Mouse (Mus musculus) heart, adult 11 months (tissue): Measurements from ENCODE around the gene Met.
A peak's percentile ranks its signal among the peaks of the same experiment; 100 is the strongest.

Experiments
- DNase-seq: peaks from one replicate; pipeline ENCODE4 v3.0.0; 2022

Met gene

DNA sequence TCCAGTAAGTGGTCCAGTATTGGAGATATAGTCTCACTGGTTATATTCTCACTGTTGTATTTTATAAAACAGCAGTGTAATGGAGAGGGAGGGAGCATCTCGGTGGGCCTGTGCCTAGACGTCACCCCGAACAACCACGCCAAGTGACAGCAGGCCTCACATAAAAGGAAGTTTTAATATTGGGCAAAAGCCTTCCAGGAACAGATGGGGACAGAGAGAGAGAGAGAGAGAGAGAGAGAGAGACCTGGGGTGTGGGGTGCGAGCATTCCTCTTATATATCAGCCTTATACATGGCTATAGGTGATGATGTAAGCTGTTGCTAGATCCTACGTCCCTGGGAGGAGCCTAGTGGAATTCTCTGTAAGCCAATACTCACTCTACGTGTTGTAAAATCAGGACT lies 90.7 kb downstream of the Met start:
- peak; percentile 61 for DNase-seq

DNA sequence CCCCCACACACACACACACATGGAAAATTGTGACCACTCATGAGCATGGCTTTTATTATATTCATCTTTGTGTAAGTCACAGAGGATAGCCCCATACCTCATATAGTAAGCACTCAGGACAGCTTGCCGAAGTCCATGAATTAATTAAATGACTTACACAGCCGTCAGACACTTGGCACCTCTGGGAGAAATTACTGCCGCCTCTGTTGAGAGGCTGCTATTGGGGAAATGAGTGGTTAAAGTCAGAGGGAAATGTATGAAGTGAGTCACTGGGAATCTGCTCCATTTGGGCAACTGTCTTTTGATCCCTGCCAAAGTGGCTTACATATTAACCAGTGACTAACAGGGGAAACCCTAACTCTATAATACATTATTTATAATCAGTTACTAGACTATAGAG lies 91.2 kb downstream of the Met start:
- DNase-seq: peak; percentile 68

DNA sequence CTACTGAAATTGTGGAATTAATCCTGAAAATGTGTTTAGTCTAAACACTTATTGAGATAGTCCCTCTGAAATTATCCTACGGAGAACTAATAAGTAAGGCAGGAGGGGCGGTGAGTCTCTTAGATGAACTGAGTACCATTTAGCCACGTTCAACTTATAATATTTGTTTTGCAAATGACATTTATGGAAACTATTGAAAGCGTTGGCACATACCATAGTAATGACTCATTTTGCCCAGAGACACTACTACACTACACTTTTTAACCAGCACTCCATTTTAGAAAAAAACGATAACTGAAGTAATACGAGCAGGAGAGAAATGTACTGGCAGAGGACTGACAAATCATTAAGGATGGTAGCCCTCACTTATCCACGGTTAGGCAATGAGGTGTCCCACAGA lies 92.1 kb downstream of the Met start:
- DNase-seq: no peak

DNA sequence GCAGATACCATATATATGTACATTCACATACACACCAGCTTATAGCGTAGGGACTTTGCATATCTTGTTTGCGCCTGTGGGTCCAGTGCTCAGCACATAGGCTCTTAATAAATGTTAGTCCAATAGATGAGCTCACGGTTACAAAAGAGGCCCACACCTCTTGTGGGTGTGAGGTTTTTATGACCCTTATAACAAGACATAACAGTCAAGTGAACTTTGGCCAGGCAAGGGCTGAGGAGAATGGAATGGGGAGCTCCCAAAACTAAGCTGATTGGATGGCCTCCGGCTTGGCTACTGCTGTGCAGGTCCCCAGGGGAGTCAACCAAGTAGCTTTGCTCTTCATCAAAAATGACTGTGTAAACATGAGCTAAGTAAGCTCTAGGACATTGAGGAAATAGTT lies 96.1 kb downstream of the Met start:
- DNase-seq: peak; percentile 70

DNA sequence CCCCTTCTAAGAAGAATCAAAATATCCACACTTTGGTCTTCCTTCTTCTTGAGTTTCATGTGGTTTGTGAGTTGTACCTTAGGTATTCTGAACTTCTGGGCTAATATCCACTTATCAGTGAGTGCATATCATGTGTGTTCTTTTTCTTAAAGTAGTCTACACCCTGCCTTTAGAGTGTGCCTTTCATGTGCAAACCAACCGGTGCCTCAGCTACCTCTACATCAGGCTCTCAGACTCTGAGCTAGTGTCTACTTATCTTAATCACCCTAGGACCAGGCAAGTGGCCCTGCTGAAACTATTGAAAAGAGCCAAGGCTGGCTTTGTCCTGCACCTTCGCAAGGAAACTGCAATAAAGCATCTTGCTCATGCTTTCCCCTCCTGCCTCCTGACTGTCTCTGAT lies 97.7 kb downstream of the Met start:
- peak; percentile 29 for DNase-seq

DNA sequence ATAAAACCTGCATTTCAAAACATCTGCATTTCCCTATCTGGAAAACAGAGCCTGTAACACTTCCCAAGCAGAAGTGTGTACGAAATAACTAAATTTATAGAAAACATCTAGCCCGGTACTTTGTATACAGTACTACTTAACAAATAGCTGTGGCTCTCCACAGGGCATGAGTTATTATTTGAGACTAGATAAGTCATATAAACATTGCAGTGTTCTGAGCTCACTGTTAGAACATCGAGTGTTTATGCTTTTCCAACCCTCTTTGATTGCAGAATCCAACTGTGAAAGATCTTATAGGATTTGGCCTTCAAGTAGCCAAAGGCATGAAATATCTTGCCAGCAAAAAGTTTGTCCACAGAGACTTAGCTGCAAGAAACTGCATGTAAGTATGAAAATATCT lies 98.3 kb downstream of the Met start:
- no peak for DNase-seq

DNA sequence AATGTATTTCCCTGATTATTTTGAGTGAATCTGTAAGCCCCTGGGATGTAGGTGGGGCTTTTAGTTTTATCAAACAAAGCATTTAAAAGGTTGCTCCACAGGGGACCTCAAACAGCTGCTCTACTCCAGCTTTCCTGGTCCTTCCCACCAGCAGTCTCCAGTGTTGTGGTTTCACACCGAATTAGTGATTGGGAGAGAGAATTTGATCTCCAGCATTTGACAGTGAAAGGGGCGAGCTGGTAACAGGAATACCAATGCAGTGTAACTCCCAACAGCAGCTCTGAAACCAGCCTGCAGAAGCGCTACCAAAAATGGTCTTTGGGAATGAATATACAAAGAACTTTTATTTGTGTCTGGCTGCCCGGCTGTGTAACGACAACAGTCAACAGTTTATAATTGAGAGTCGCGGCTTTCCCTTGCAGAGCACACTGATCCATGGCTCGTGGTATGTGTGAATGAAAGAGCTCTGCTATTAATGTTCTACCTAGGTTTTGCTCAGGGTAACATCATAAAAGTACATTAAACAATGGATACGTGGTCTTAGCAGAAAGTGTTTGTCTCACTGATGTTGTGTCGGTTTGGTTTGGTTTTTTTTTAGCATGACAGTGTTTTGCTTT lies 99.0 kb downstream of the Met start:
- peak; percentile 39 for DNase-seq

DNA sequence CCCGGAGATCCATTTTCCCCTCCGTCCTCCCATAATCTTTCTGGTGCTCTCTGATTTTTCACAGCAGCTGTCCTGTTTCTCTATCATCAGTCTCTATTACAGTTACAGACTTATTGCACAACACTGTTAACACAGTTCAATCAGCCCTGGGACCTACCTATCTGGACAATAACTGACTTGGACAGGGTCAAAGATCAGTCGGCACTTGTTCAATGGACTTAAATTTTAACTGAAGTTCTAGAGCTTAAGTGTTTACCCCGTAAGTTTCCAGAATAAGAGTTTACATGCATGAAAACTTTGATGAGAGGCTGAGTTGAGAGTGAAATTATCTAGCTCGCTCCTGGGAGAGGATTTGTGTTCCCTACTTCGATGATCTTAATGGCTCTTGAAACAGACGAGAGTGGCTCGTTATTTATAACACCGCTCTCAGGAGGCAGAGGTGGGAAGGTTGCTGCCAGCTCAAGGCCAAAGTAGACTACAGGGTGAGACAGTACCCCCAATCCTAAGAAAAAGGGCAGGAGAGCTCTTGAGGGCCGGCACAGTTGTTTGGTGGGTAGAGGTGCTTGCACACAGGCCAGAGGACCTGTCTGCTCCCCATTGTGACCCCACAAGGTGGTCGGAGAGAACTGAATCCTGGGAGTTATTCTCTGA lies 105.2 kb downstream of the Met start:
- no peak for DNase-seq

DNA sequence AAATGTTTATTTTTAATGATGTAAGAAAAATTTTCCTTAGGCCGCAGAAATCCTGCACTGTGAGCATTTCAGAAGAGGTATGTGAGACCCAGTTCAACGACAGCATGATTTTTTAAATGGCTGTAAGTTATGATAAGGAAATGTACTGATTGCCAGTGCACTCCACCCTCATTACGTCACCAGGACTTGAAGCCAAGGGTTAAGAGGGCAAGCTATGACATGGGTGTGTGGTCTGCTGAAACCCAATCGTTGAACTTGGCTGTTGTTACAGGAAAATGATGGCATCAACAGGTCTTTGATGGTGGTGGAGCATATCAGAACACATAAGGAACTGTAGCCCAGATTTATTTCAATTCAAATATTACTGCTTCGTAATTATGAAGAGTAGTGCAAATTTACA lies 109.6 kb downstream of the Met start:
- DNase-seq: no peak

DNA sequence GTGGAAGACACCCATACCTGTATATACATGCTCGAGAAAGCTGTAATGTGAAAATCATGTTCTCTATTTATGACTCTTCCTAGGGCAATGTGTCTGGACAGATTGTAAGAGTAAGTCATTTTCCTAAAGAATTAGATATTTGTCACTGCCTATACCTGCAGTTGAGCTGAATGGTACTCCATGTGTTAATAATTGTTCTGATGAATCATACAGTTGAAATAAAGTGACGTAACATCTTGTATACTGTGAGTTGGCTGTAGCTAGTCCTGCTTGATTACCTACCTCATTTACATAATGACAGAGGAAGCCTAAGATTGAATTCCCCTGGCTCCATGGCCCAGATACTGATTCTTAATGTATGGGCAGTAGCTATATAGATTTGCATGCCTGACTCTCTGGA lies 110.1 kb downstream of the Met start:
- DNase-seq: no peak

DNA sequence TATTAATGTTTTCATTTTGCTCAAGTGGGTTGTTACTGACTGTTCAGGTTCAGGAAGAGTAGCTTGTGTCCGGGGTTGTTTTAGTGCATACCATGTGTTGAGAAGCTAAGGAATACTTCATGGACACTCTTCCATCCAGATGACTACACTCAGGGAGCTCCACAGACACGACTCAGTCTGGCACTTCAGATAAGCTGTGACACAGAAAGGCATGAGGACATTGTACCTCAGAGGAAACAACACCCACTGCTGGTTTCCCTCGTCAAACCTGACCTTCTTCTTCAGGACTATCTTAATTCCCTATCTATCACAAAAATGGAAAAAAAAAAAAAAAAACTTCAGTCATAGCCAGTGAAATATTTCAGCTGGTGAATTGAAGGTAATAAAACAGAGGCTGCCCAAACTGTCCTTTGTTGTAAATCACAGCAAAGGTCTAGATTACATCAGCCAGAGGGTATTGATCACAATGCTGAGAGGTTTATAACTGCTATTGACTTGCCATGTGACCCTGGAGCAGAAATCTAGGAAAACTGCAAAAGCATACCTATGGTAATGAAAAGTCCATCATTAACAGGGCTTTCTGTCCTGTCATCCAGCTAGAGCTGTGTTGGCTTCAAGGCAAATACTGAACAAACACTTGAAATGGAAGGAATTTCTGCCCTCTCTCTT lies 114.6 kb downstream of the Met start:
- no peak for DNase-seq

DNA sequence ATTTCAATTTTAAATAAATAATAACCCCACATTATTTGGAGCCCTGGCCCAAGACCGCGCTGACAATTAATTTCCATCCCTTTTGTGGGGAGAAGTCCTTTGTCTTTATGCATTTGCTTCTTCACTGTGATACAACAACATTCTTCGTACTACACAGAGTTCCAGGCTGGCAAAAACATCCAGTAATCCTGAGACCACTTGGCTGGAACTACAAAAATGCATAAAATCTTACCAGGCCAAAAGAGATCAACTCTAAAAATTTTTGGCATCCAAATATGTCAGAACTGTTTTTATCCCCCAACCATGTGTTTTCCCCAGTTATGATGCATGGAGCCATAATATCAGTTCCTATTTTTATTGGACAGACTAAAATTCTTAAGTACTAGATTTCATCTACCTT lies 116.7 kb downstream of the Met start:
- no peak for DNase-seq

DNA sequence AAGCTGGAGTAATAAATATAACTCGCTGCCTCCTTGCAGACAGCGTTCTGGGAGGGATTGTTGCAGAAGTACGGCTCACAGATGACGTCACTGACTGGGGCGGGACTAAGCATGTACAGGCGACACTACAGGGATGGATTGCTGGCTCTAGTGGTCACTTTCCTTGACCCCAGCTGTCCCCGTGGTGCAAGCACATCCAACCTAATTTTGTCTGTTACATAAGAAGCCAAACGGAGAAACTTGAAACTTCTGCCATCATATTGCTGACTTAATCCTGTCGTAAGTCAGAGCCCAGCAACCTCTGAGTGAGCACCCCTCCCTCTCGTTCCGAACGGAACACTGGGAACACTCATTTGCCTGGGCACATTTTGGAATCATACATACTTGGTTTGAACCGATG lies 120.4 kb downstream of the Met start:
- peak; percentile 97 for DNase-seq

DNA sequence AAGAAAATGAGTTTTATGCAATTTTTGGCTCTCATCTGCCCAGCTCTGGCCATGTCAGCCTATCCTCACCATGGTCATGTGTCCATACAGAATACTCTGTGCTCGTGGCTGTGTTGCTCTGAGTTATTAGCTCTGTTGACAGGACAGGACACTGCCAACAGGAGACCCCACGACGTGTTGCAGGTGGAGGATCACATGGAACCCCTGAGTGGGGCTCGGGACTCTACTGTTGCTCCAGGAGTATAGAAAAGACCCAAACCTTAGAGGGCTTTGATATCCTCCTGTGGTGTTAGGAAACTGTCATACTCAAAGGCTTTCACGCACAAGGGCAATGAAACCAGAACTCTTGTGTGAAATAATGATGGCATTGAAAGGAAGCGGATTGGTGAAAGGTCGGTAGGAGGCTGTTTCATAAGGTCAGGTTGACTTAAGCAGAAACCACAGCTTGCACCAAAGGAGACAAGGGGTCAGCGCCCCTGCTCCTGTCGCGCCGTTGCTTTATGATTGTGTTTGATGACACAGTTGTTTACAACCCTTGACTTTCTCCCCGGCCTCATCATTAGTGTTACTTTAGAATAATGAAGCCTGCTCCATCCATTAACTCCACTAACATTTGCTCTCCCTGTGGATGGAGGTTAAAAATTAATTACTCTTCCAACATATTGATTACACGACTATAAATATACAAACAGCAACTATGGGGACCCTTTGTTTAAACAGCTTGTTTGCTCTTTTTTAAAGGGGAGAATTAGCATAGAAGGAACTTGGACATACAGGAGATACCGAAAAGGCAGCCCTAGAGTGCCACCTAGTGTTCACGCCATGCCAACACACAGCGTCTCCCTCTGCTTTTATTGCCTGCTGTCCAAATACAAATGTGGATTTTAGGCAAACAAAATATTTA lies 125.7 kb downstream of the Met start:
- no peak for DNase-seq

DNA sequence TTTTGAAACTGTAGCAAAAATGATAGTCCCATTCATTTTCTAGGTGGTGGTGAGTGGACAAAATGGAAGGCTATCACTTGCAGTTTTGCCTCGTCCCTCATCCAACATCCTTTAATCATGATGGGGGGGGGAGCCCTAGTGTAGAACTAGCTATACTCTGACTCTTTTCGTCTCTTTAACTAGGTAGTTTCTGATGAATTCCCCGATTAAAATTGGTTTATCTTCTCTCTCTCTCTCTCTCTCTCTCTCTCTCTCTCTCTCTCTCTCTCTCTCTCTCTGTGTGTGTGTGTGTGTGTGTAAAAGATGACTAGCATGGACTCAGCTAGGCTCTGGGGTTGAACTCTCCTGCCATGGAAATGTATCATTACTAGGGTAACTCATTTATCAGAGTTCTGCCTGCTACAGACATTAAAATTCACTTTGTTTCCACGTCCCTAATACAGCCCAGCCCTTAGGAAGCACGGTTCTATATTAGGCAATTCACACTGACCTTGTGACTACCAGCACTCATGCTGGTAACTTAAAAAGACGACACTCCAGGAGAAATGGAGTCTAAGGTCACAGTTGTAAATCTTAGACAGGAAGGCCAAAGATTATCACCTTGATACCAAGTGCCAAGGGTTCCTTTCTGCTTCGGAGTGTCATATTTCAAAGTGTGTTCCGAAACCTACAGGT lies 126.5 kb downstream of the Met start:
- DNase-seq: no peak

DNA sequence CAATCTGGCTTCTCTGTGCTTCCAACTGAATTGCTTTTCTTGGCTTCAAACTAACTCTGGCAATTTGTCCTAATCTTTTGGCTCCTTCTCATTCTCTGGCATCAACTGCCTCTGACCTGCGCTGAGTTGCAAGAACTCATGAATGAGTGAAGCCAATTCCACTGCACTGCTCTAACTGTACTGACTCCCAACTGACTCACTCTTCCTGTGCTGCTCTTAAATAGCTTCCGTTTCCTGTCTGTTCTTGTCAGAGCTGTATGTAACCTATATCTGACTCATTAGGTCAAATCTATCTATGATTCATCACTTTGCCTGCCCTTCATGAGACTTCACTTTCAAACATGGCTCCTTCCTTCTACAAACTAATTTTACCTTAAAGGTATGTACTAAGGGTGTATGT lies 130.4 kb downstream of the Met start:
- no peak for DNase-seq

DNA sequence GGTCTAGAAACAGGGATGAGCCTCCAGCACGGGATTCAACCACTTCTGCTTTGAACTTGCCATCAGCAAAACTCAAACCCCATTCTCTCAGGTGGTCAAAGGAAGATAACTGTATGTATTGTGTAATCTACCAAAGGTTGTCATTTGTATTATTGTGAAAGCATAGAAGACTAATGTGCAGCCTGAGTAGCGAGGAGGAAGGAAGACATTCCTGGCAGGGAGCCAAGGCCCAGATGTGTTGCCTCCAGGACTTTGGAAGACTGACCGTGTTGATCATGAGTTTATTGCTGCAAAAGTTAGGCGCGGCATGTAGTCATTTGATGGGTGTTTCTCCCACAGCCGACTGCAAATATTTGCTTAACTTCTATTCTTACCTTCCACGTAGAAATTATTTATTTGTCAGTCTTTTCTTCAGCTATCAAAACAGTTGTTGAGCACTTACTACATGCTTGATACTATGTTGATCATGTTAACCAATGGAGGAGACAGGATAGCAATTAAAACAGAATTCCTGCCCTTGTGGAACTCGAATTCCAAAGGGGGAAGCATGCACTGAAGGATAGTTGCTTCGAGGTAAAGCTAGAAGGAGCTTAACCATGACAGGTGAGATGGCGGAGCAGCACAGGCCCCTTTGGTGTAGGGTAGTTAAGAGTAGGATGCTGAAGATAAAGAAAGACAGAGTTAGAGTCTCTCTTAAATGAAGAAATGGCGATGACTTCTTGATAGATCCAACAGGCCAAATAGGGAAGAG lies 132.3 kb downstream of the Met start:
- DNase-seq: no peak

DNA sequence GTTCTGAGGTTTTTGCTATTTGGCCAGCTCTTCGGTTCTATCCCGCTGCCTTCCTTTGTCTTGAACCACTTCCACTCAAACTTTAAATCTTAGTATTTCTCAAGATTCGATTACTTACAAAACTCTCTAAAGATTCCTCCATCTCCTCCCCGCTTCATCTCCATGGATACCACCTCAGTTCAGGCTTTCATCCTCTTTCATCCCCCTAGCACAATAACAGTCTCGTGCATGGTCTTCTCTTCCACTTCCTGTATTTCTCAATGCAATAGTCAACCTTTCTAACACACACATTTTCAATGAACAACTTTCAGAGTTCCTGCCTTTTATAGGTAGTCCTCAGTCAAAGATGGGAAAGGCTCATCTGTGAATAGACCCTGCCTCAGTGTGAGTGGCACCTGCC lies 135.8 kb downstream of the Met start:
- DNase-seq: no peak

DNA sequence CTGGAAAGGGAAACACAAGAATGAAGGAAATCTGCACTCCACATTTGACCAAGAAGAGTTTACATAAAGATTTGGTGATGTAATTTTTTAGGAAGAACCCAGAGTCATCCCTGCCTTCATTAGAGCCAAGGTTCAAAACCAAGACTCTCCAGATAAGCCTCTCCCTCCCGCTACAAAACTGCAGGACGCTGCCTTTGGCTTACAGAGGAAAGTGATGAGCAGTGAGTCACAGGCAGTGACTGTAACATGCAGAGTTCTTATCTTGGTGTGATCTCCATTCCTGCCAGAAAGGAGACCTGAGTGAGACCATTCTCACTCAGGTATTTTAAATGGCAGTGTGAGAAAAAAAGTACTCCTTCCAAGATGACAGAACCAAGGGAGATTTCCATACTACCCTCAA lies 137.9 kb downstream of the Met start:
- no peak for DNase-seq

DNA sequence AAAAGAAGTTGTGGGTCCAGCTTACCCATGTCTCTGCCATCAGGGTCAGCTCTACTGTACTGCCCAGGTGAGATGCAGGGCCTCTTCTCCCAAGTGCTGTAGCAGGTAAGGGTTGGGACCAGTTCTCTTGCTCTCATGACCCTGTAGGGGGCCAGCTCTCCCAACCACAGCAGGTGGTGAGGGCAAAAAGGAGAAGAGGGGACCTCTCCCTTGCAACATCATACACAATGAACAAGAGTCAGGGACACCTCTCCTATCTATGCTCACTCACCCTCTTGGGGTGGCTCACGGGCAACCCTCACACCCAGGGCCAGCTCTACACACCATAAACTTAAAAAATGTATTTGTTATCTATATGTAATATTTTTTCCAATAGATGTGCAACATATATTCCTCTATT lies 143.3 kb downstream of the Met start:
- no peak for DNase-seq

DNA sequence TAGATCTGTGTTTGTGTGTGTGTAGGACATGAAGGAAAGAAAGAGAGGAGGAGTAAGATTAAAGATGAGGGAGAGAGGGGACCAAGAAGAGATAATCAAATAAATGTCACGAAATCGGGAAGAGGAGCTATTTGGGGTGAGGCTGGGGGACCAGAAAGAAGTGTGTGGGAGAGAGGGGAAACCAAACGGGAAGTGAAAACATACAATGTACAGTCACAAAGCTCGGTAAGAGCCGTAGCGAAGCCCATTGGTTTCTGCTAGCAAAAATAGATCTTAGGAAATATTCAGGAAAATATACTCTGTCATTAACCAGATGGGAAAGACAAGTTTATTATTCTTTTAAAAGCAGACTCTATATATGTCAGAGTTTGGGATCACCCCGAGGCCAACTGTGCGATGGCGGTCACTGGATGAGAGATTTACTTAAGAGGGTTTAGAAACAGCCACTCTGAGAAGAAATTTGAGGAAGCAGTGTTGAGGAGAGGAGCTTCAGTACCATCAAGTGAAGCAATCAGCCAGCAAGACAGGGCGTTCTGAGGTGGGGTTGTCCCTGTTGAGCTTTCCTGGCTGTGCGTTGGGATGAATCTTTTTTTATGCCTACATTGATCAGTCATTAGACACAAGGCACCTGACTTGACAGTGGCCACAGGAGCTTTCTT lies 147.9 kb downstream of the Met start:
- DNase-seq: no peak

DNA sequence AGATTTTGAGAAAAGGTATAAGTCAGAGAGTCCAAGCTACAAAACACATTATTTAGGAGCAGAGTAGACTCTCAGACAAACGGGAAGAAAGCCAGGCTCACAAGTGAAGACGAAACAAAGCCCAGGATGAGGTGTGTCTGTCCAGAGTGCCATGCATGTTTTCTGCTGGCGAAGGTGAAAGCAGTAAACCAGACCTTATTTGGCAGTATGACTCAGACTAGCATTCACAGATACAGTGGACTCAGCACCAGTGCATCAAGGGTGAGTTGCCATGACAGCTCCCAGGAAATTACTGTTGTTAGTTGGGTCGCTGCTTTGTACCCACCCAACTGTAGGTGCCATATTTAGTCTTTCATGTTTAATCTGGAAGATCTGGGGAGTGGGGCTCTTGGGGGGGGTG lies 149.1 kb downstream of the Met start:
- DNase-seq: no peak
